Mouse (Mus musculus) heart, embryonic 15.5 days (tissue): Measurements from ENCODE around the gene Mmel1. TPM values are rescaled to one million over a fixed set of nuclear protein-coding genes. Genes with fewer than 3 reads are reported as not detected.

Source experiments
- ATAC-seq: fragments of 200-750 bp; cut with Nextera tagmentation; replicated peaks from 2 replicates; pipeline ENCODE4 v1.8.0; 2017; ENCODE audit warnings: low read depth, moderate TSS enrichment; ENCODE audit not compliant: insufficient number of reproducible peaks, insufficient read depth, low FRiP score
- H3K27ac ChIP-seq: fragments of 300-500 bp; sonication (generic); 2 replicates; pipeline ENCODE4 v1.5.1; 2015; ENCODE audit warnings: mild to moderate bottlenecking, inconsistent platforms
- H3K27me3 ChIP-seq: fragments of 300-500 bp; sonication (generic); 2 replicates; pipeline ENCODE4 v1.6.1; 2015; ENCODE audit warnings: inconsistent platforms
- H3K36me3 ChIP-seq: fragments of 300-500 bp; sonication (generic); 2 replicates; pipeline ENCODE4 v1.6.1; 2015; ENCODE audit warnings: mild to moderate bottlenecking, inconsistent platforms
- H3K4me1 ChIP-seq: fragments of 300-500 bp; sonication (generic); replicated peaks from 2 replicates; pipeline ENCODE4 v1.6.1; 2015; ENCODE audit warnings: inconsistent platforms
- H3K4me2 ChIP-seq: fragments of 300-500 bp; sonication (generic); 2 replicates; pipeline ENCODE4 v1.6.1; 2015; ENCODE audit warnings: inconsistent platforms, mild to moderate bottlenecking, moderate library complexity
- H3K4me3 ChIP-seq: fragments of 300-500 bp; sonication (generic); 2 replicates; pipeline ENCODE4 v1.5.1; 2015; ENCODE audit warnings: mild to moderate bottlenecking, inconsistent platforms
- H3K9ac ChIP-seq: fragments of 300-500 bp; sonication (generic); 2 replicates; pipeline ENCODE4 v1.6.1; 2015; ENCODE audit warnings: mild to moderate bottlenecking, inconsistent platforms
- H3K9me3 ChIP-seq: fragments of 300-500 bp; sonication (generic); replicated peaks from 2 replicates; pipeline ENCODE4 v1.6.1; 2016; ENCODE audit warnings: inconsistent platforms
- WGBS: fragments of 180-500 bp; shearing (Covaris S2); methylation state at CpG from one replicate; pipeline ENCODE4 v1.1.7; 2015; ENCODE audit warnings: mixed read lengths; 5-methylcytosine and 5-hydroxymethylcytosine counted together
- polyA plus RNA-seq: library from polyadenylated mRNA; unstranded; fragments of >200 nt; fragmentation: Nextera tagmentation; extraction: Ambion mirVana; gene quantifications from 2 replicates; pipeline ENCODE4 v1.2.1, GENCODE M21; 2015

Gene Mmel1
- polyA plus RNA-seq, 1 experiment from 2014 or later, result 0.58 TPM

DNA sequence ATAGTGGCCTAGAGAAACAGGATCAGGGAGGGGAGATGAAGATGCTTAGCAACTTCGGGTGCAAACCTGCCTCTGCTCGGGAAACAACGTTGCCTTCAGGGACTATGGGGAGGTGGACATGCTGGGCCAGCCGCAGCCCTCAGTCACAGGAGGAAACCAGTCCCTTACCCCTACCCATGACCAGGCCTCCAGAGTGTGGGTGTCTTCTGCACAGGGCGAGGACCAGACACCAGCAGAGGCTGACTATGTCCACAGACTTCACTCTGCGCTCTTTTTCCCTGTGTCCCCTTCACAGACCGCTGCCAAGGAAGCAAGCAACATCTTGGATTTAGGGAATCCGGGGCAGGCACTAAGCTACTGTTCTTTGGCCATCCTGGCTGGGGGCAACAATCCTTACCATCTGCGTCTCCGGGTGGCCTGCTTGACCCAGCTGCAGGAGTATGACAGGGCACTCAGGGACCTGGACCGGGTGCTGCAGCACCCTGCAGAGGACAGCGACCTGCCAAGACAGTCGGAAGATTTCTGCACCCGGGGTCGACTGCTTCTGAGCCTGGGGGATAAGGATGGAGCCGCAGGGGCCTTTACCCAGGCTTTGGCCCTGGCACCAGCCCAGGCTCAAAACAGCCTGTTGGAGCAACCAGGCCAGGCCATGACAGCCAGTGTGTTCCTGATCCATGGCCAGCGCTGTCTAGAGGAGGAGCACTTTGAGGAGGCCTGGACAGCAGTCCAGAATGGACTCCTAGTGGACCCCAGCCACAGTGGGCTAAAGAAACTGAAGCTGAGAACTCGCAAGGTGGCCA is 4.2 kb upstream of the Mmel1 start:
- Histone ChIP-seq H3K27me3 (peaks cover 22% of the 10 kb centered on the region), H3K27ac (peak overlapping the region; percentile 57; the same call in 1 of the 2 replicates), H3K9ac (peak overlapping the region; percentile 57; the same call in 1 of the 2 replicates), H3K4me1 (peaks cover 14% of the 10 kb centered on the region), H3K4me3 (no peak overlapping the region), H3K4me2 (peak overlapping the region; percentile 70; the same call in 1 of the 2 replicates), H3K36me3 (no peaks in the 10 kb centered on the region), H3K9me3 (no peaks in the 10 kb centered on the region)
- no peak for ATAC-seq
- 77% methylated on average over 18 of the region's 18 CpGs for WGBS

DNA sequence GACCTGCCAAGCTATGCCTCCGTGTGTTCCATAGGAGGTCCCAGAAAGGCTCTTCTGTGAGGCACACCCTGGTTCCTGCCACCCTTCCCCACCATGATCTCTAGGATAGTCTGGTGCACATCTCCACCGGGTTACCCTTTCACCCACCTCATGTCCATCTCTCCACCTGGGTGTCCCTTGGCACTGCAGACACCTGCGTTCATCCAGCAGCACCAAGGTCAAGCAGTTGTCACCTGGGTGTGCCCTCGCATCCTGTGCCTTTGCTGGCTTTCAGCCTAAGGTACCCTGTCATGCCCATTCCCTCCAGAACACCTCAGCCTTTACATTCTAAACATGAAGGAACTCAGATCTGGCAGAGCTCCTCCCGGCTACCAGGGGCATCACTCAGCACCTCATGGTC is 3.0 kb upstream of the Mmel1 start:
- 75% methylated on average over 5 of the region's 5 CpGs for WGBS

DNA sequence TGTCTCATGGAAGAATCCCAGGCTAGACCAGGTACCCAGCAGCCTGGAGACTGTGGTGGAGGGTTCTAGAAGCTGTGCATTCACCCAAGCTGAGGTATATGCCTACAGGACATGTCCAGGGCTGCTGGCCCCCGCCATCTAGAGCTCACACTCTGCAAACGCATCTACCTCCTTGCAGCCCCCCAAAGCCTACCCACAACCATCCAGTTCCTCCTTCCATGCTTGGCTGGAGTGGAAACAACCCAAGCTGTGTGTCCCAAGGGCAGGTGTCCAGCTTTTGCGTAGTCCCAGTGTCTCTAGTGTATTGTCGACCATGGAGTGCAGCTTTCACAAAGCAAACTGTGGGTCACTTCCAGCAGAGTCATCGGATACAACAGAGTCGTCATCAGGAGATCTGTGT is 2.1 kb upstream of the Mmel1 start:
- Histone ChIP-seq H3K4me2 (no peak overlapping the region), H3K36me3 (no peaks in the 10 kb centered on the region), H3K27me3 (peaks cover 40% of the 10 kb centered on the region), H3K9me3 (no peaks in the 10 kb centered on the region), H3K27ac (no peak overlapping the region), H3K9ac (no peak overlapping the region), H3K4me3 (no peak overlapping the region), H3K4me1 (peaks cover 14% of the 10 kb centered on the region)
- 76% methylated on average over 6 of the region's 6 CpGs for whole genome bisulfite sequencing
- ATAC-seq, result no peak

More for the DNA sequence above, 3.0 kb upstream of the Mmel1 start:
- Histone ChIP-seq H3K4me2 (no peak overlapping the region), H3K27me3 (peaks cover 31% of the 10 kb centered on the region), H3K4me1 (peaks cover 14% of the 10 kb centered on the region), H3K36me3 (no peaks in the 10 kb centered on the region), H3K9ac (no peak overlapping the region), H3K9me3 (no peaks in the 10 kb centered on the region), H3K27ac (no peak overlapping the region), H3K4me3 (no peak overlapping the region)
- no peak for ATAC-seq

DNA sequence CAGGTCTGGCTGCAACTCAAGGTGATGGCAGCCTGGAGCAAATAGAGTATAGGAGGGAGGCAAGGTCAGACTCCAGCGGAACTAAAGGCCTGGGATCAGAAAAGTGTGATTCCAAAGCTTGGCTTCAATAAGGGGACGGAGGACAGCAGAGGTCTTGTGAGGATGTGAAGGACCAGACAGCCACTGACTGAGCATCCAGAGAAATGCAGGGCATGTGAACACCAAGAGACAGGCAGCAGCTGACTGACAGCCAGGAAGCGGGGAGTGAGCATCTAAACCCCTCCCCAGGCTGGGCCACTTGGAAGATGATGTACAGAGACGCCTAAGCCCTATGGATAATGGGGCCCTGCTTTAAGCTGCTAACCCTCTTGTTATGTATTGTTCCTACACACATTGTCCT is 1.3 kb downstream of the Mmel1 start:
- Histone ChIP-seq H3K9ac (no peak overlapping the region), H3K36me3 (no peaks in the 10 kb centered on the region), H3K4me3 (no peak overlapping the region), H3K27me3 (peaks cover 40% of the 10 kb centered on the region), H3K9me3 (no peaks in the 10 kb centered on the region), H3K27ac (no peak overlapping the region), H3K4me2 (no peak overlapping the region), H3K4me1 (no peaks in the 10 kb centered on the region; the same call in 1 of the 2 replicates)
- 75% methylated on average over 4 of the region's 4 CpGs for WGBS
- no peak for ATAC-seq

DNA sequence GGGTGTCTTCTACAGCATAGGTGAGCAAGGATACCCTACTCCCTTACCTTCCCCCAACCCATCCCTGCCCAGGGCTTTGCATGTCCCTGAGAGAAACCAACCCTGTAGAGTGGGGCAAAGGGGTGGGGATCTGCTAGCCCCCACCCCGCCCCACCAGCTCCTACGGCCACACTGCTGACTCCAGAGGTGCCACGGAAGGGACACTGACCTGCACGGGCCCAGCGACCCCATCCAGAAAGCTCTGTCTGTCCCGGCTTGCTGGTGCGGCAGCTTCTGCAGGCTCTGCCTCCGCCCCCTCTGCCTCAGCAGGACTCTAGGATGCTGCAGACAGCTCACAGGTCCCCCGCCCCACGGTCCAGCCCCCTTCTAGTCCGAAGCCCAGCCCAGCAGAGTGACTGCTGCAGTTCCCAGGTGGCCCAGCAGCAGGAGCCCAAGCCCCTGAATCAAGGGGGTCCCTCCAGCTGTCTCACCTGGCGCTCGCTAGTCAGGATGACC is 2.4 kb downstream of the Mmel1 start:
- Histone ChIP-seq H3K4me1 (no peaks in the 10 kb centered on the region; the same call in 1 of the 2 replicates), H3K4me2 (no peak overlapping the region), H3K4me3 (no peak overlapping the region), H3K36me3 (no peaks in the 10 kb centered on the region), H3K27ac (no peak overlapping the region), H3K9ac (no peak overlapping the region), H3K9me3 (no peaks in the 10 kb centered on the region), H3K27me3 (peaks cover 43% of the 10 kb centered on the region)
- WGBS, result 4% methylated on average over 13 of the region's 13 CpGs
- ATAC-seq, result no peak

DNA sequence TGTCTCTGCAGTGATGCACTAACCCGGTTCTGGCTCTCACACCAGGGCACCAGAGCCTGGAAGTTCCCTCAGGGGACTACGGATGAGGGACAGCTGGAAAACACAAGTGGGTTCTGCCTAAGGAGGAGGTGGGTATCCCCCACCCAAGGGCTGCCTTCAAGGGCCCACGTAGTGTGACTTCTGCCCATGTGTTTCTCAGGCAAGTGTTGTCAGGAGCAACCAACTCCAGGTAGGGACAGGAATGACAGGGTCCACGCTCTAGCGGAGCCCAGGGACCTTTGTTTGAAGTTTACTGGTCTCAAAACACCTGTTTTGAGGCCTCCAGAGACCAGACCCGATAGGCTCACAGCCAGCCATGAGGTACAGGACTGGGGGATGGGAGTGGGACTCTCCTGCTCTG is 3.8 kb downstream of the Mmel1 start:
- 74% methylated on average over 6 of the region's 6 CpGs for WGBS
- Histone ChIP-seq H3K9me3 (no peaks in the 10 kb centered on the region), H3K36me3 (no peaks in the 10 kb centered on the region), H3K9ac (no peak overlapping the region), H3K27me3 (peaks cover 38% of the 10 kb centered on the region), H3K4me2 (no peak overlapping the region), H3K27ac (no peak overlapping the region), H3K4me1 (peaks cover 1% of the 10 kb centered on the region), H3K4me3 (no peak overlapping the region)
- no peak for ATAC-seq

DNA sequence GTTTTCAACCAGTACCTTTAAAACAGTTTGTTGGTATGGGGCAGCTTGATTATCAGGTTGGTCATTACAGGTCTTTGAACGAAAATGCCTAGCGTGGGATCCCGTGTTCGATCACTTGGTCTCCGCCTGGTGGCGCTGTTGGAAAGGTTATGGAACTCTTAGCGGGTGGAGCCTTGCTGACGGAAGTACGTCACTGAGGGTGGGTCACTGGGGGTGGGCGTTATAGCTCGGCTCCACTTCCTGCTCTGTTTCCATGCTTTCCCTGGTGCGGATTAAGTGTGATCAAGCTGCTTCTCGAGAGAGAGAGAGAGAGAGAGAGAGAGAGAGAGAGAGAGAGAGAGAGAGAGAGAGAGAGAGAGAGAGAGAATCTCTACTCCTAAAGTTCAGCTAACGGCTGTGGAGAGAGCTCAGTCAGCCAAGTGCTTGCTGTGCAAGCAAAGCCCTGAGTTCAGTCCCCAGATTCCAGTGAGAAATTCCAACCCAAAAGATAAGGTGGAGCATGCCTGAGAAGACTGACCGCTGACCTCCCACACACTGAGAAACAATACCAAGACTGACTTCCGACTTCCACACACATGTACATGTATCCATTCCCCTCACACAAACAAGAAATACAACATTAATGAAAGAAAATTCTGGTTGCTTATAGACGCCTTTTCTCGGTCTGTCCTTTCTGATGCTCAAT is 8.6 kb downstream of the Mmel1 start:
- Histone ChIP-seq H3K27me3 (peaks cover 3% of the 10 kb centered on the region), H3K9ac (peak overlapping the region; percentile 37; the same call in 1 of the 2 replicates), H3K4me2 (peak overlapping the region; percentile 65), H3K36me3 (no peaks in the 10 kb centered on the region), H3K9me3 (no peaks in the 10 kb centered on the region), H3K4me3 (peak overlapping the region; percentile 40), H3K4me1 (peaks cover 32% of the 10 kb centered on the region), H3K27ac (peak overlapping the region; percentile 89)
- 7% methylated on average over 18 of the region's 18 CpGs for WGBS
- ATAC-seq, result peak; percentile 94

DNA sequence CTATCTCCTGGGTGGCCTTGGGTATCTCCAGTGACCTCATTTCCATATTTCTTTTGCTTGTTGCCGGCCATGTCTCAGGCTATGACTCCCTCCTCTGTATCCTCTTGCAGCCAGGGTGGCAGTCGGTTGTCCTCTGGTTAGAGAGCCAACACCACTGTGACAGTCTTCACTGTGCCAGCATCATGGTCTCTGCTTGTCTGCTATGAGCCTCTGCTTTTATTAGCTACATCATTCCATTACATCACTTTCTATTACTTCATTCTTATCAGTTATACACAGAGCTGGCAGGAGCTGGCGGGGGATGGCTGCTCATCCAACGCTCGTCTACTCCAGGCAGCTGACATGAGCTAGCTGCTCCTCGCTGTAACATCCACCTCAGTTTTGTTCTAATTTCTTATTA is 11.3 kb downstream of the Mmel1 start:
- H3K27me3 ChIP-seq, result peaks cover 6% of the 10 kb centered on the region; the same call in 1 of the 2 replicates
- no peaks in the 10 kb centered on the region for H3K36me3 ChIP-seq
- WGBS, result 20% methylated on average over 6 of the region's 6 CpGs
- H3K4me2 ChIP-seq, result peak overlapping the region; percentile 25; the same call in 1 of the 2 replicates
- ATAC-seq, result peak; percentile 66
- H3K4me1 ChIP-seq, result peaks cover 32% of the 10 kb centered on the region
- H3K4me3 ChIP-seq, result no peak overlapping the region
- peak overlapping the region; percentile 82 for H3K27ac ChIP-seq
- peak overlapping the region; percentile 21; the same call in 1 of the 2 replicates for H3K9ac ChIP-seq
- H3K9me3 ChIP-seq, result no peaks in the 10 kb centered on the region

DNA sequence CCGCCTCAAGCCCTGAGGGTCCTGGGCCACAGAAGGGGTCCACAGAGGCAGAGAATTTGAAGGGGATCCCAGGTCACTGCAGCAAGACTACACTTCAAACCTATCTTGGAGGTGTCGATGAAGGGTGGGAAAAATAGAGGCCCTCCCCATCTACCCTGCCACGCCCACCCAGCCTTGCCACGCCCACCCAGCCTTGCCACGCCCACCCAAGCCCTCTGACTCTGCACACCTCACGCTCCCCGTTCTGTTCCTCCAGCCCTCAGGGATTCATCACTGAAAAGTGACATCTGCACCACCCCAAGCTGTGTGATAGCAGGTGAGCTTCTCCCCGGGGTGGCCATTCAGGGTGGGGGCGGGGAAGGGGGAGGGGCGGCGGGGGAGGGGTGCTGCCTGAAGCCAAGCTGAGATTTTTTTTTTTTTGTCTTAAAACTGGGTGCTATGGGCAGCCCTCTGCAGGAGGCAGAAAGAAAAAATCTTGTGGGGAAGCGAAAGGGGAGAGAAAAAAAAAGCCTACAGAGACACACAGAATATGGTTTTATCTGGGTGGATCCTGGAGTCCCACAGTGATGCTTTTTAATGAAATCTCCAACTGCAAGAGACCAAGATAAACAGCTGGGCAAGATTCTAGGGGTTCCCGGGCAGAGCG is 12.8 kb downstream of the Mmel1 start:
- ATAC-seq, result no peak
- WGBS, result 33% methylated on average over 14 of the region's 14 CpGs
- Histone ChIP-seq H3K4me1 (peaks cover 32% of the 10 kb centered on the region), H3K27ac (no peak overlapping the region), H3K36me3 (no peaks in the 10 kb centered on the region), H3K27me3 (0 out of 2 replicates have a peak, but pooled peaks cover 3% of the 10 kb centered on the region), H3K9ac (no peak overlapping the region), H3K4me3 (no peak overlapping the region), H3K4me2 (no peak overlapping the region), H3K9me3 (no peaks in the 10 kb centered on the region)

DNA sequence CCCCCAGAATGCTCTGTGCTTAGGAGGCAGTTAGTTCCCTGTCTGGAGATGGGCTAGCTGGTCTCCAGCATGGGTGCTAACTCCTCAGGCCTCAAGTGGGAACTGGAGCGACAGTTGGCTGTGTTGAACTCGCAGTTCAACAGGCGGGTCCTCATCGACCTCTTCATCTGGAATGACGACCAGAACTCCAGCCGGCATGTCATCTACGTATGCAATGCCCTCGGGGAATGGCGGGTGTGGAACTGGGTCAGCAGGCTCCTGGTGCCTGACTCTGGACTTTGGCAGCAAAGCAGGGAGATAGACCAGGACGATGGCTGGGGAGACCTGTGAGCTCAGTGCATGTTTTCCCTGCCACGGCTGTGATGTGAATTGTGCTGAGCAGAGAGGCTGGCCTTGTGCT is 16.0 kb downstream of the Mmel1 start:
- Histone ChIP-seq H3K36me3 (no peaks in the 10 kb centered on the region), H3K4me2 (no peak overlapping the region), H3K4me1 (peaks cover 19% of the 10 kb centered on the region), H3K27ac (no peak overlapping the region), H3K9ac (no peak overlapping the region), H3K27me3 (0 out of 2 replicates have a peak, but pooled peaks cover 3% of the 10 kb centered on the region), H3K4me3 (no peak overlapping the region), H3K9me3 (no peaks in the 10 kb centered on the region)
- 70% methylated on average over 11 of the region's 11 CpGs for WGBS
- ATAC-seq, result no peak
